Mouse (Mus musculus) small intestine, adult 2 months (tissue): ENCODE results near the gene Col27a1. TPM values are rescaled to one million over a fixed set of nuclear protein-coding genes. Genes with fewer than 3 reads are reported as not detected.

Source experiments
- H3K27ac ChIP-seq: fragments of 200-500 bp; 2 replicates; pipeline ENCODE4 v1.5.1; 2012; ENCODE audit warnings: low read depth, low read length, control low read depth, inconsistent platforms; ENCODE audit not compliant: insufficient read depth
- H3K27me3 ChIP-seq: fragments of 200-500 bp; 2 replicates; pipeline ENCODE4 v1.6.1; 2012; ENCODE audit warnings: mild to moderate bottlenecking, moderate library complexity, low read length, inconsistent platforms; ENCODE audit not compliant: control insufficient read depth, insufficient read depth
- H3K36me3 ChIP-seq: fragments of 200-500 bp; 2 replicates; pipeline ENCODE4 v1.6.1; 2012; ENCODE audit warnings: mild to moderate bottlenecking, low read length, control low read depth, inconsistent platforms; ENCODE audit not compliant: control insufficient read depth, insufficient read depth
- H3K4me1 ChIP-seq: fragments of 200-500 bp; 2 replicates; pipeline ENCODE4 v1.6.1; 2012; ENCODE audit warnings: low read length, inconsistent platforms, mixed read lengths; ENCODE audit not compliant: control insufficient read depth, insufficient read depth, insufficient read length
- H3K4me3 ChIP-seq: fragments of 200-500 bp; 2 replicates; pipeline ENCODE4 v1.5.1; 2012; ENCODE audit warnings: low read depth, mild to moderate bottlenecking, control low read depth, inconsistent platforms, low read length, moderate library complexity
- CTCF ChIP-seq: fragments of 200-500 bp; IDR thresholded peaks from 2 replicates; pipeline ENCODE4 v1.5.1; 2012; ENCODE audit warnings: low read depth, mild to moderate bottlenecking, control low read depth, inconsistent platforms, low read length, moderate library complexity, mixed read lengths; ENCODE audit not compliant: insufficient replicate concordance, insufficient read length; ENCODE audit errors: extremely low read depth
- POLR2A ChIP-seq: fragments of 200-500 bp; IDR thresholded peaks from 2 replicates; pipeline ENCODE4 v1.6.1; 2012; ENCODE audit warnings: low read depth, mild to moderate bottlenecking, control low read depth, inconsistent platforms, low read length, moderate library complexity
- WGBS: fragments of 180-500 bp; shearing (Covaris S2); methylation state at CpG from one replicate; pipeline ENCODE4 v1.1.7; 2018; 5-methylcytosine and 5-hydroxymethylcytosine counted together
- polyA plus RNA-seq: library from polyadenylated mRNA; depleted of rRNA; stranded (reverse); fragments of >200 nt; gene quantifications from 2 replicates; pipeline ENCODE4 v1.2.3, GENCODE M21; 2012

Gene Col27a1
- polyA plus RNA-seq, 1 experiment, result 5.4 TPM

GRCm38 (mm10) chr4:63247991-63248390 lies 34.2 kb downstream of the Col27a1 start:
- H3K27me3 ChIP-seq, result no peaks in the 10 kb centered on the region

DNA sequence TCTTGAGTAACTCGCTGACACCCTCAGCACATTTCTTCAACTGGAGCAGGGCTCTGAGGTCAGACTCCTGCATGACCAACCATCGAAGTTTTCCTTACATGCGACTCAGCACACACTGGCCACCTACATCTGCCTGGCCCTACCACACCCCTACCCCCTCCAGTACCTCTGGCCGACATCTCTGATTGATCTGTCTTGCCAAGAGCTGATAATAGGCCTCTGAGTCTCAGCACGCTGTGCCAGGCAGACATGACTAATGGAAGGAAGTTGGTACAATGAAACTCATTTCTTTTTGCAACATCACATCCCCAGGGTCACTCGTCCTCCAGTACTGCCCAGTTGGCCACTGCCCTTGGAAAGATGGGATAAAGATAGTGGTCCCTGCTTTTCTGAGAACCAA lies 35.1 kb downstream of the Col27a1 start:
- no peak overlapping the region for H3K4me3 ChIP-seq
- no peak overlapping the region for H3K27ac ChIP-seq
- no peaks in the 10 kb centered on the region for H3K36me3 ChIP-seq
- no peak for TF ChIP-seq POLR2A
- no peak for TF ChIP-seq CTCF
- no peaks in the 10 kb centered on the region for H3K27me3 ChIP-seq
- WGBS, result 62% methylated on average over 6 of the region's 6 CpGs
- H3K4me1 ChIP-seq, result peaks cover under 1% of the 10 kb centered on the region; the same call in 1 of the 2 replicates

More at GRCm38 (mm10) chr4:63247991-63248390, 34.2 kb downstream of the Col27a1 start:
- Histone ChIP-seq H3K27ac (no peak overlapping the region), H3K4me3 (no peak overlapping the region), H3K4me1 (no peaks in the 10 kb centered on the region), H3K36me3 (no peaks in the 10 kb centered on the region)
- no peak for TF ChIP-seq CTCF
- no peak for TF ChIP-seq POLR2A

DNA sequence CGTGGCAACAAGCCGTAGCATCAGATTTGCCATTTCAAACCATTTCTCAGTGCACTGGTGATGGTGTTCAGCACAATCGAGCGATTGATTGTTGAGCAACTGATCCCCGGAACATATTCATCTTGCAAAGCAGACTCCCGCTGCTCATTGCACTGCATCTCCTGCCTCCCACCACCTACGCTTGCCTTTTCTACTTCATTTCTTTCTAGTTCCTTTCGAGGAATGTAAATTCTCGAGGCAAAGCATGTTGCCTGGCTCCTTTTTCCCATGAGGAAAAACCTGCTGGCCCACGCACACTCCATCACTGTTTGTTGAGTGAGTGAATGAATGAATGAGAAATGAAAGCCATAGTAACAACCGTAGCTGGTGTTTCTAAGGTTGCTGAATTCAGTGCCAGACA lies 38.0 kb downstream of the Col27a1 start:
- Histone ChIP-seq H3K36me3 (no peaks in the 10 kb centered on the region), H3K27ac (no peak overlapping the region), H3K4me1 (peaks cover 4% of the 10 kb centered on the region), H3K4me3 (no peak overlapping the region), H3K27me3 (no peaks in the 10 kb centered on the region)
- WGBS, result 84% methylated on average over 11 of the region's 11 CpGs
- TF ChIP-seq CTCF (no peak), POLR2A (no peak)

GRCm38 (mm10) chr4:63253716-63254115 lies 39.9 kb downstream of the Col27a1 start:
- H3K4me1 ChIP-seq, result peaks cover 4% of the 10 kb centered on the region
- 82% methylated on average over 6 of the region's 6 CpGs for WGBS

DNA sequence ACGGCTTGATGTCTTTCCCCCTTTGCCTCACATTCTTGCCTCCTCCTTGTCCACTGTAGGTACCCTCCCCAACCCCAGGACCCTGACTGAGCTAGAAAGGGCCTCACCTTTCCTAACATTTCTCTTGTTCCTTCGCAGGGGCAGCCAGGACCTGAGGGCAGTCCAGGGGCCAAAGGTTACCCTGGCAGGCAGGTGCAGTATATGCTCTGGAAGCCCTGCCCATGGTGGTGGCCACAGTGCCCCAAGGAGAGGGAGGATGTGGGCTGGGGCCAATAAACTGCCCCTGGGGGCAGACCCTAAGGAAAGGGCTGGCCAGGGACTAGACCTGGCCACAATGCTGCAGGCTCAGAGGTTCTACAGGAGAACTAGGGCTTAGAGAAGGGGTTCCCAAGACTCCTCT lies 40.3 kb downstream of the Col27a1 start:
- H3K4me1 ChIP-seq, result peaks cover 4% of the 10 kb centered on the region
- H3K4me3 ChIP-seq, result no peak overlapping the region
- no peak overlapping the region for H3K27ac ChIP-seq
- TF ChIP-seq POLR2A (no peak), CTCF (no peak)
- H3K36me3 ChIP-seq, result no peaks in the 10 kb centered on the region
- H3K27me3 ChIP-seq, result no peaks in the 10 kb centered on the region
- 48% methylated on average over 2 of the region's 2 CpGs for WGBS

More at GRCm38 (mm10) chr4:63253716-63254115, 39.9 kb downstream of the Col27a1 start:
- no peak overlapping the region for H3K27ac ChIP-seq
- TF ChIP-seq CTCF, result no peak
- TF ChIP-seq POLR2A, result no peak
- no peak overlapping the region for H3K4me3 ChIP-seq
- no peaks in the 10 kb centered on the region for H3K27me3 ChIP-seq
- H3K36me3 ChIP-seq, result no peaks in the 10 kb centered on the region

DNA sequence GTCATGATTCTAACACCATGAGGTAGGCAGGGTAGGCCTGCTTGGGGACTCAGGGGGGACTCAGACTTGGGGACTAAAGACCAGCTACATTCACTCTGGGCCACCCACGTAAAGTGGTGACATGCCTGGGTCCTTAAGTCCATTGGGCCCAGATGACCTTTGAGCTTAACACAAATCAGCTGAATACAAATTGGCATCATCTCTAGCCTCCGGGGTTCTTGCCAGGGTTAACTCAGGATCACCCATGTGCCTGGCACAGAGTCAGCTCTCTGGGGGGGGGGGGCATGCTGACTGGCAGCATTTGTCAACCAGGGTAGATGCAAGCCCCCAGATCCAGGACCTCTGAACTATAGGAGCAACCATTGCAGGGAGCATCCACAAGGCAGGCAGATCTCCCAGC lies 42.6 kb downstream of the Col27a1 start:
- no peak overlapping the region for H3K27ac ChIP-seq
- 59% methylated on average over 2 of the region's 2 CpGs for WGBS
- TF ChIP-seq CTCF (no peak), POLR2A (no peak)

DNA sequence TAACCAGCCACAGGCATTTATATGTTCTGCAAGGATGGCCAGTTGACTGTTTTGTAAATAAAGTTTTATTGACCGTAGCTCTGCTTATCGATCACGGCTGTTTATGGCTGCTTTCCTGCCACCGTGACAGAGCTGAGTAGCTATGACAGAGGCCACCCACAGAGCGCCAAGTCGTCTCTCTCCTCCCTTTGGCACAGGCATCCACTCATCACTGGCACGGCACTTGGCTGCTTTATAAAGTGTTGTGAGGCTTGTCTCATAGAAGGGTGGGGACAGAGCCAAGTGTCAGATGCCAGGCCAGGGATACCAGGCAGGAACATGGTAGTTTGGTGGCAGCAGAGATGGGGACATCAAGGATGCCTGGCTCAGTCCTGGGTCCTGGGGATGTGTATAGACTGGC lies 43.5 kb downstream of the Col27a1 start:
- TF ChIP-seq CTCF, result no peak
- no peak for TF ChIP-seq POLR2A
- Histone ChIP-seq H3K27ac (no peak overlapping the region), H3K36me3 (no peaks in the 10 kb centered on the region), H3K27me3 (no peaks in the 10 kb centered on the region), H3K4me1 (peaks cover 4% of the 10 kb centered on the region), H3K4me3 (no peak overlapping the region)
- 34% methylated on average over 7 of the region's 7 CpGs for WGBS

More for the DNA sequence above, 42.6 kb downstream of the Col27a1 start:
- peaks cover 4% of the 10 kb centered on the region for H3K4me1 ChIP-seq
- no peak overlapping the region for H3K4me3 ChIP-seq
- no peaks in the 10 kb centered on the region for H3K27me3 ChIP-seq
- no peaks in the 10 kb centered on the region for H3K36me3 ChIP-seq
